Mouse (Mus musculus) large intestine, adult 2 months (tissue): Measurements from ENCODE around the gene Nfkb2. TPM values are rescaled to one million over a fixed set of nuclear protein-coding genes. Genes with fewer than 3 reads are reported as not detected.

Experiments
- polyA plus RNA-seq: library from polyadenylated mRNA; depleted of rRNA; stranded (reverse); fragments of >200 nt; gene quantifications from 2 replicates; pipeline ENCODE4 v1.2.3, GENCODE M21; 2012; rRNA removed

The Nfkb2 gene
- polyA plus RNA-seq, 1 experiment: 40.8 TPM

Other genes starting within 250 kb of the Nfkb2 start
- 10.1 and 13.7 TPM in 2 replicates for gene Nolc1, start 228.5 kb upstream of the Nfkb2 start, polyA plus RNA-seq
- gene Elovl3, start 172.4 kb upstream of the Nfkb2 start, polyA plus RNA-seq: not detected in 2 replicates
- gene Pitx3, start 156.0 kb upstream of the Nfkb2 start, polyA plus RNA-seq: not detected in 2 replicates
- gene Gbf1, start 151.8 kb upstream of the Nfkb2 start, polyA plus RNA-seq: 67.8 and 92.2 TPM in 2 replicates
- gene Psd, start 22.8 kb downstream of the Nfkb2 start, polyA plus RNA-seq: 29.0 and 38.8 TPM in 2 replicates
- gene Fbxl15, start 23.9 kb downstream of the Nfkb2 start, polyA plus RNA-seq: 14.5 and 19.4 TPM in 2 replicates
- gene Cuedc2, start 34.4 kb downstream of the Nfkb2 start, polyA plus RNA-seq: 46.7 and 47.9 TPM in 2 replicates
- gene Mfsd13a, start 36.8 kb downstream of the Nfkb2 start, polyA plus RNA-seq: 23.1 and 26.0 TPM in 2 replicates
- 2.4 and 4.9 TPM in 2 replicates for gene 2310034G01Rik, start 46.0 kb downstream of the Nfkb2 start, polyA plus RNA-seq
- 105 and 119 TPM in 2 replicates for gene Actr1a, start 91.4 kb downstream of the Nfkb2 start, polyA plus RNA-seq
- 6.6 and 8.1 TPM in 2 replicates for gene Sufu, start 92.6 kb downstream of the Nfkb2 start, polyA plus RNA-seq
- gene Trim8, start 197.4 kb downstream of the Nfkb2 start, polyA plus RNA-seq: 16.4 and 19.7 TPM in 2 replicates